Mouse (Mus musculus): Measurements from ENCODE around the gene Ephb4. TPM values are rescaled to one million over a fixed set of nuclear protein-coding genes. Genes with fewer than 3 reads are reported as not detected.

Ephb4 gene
- 5.8 and 9.2 TPM in 2 replicates for polyA plus RNA-seq (2015; fragmentation: Nextera tagmentation; extraction: Ambion mirVana)

- peak; percentile 95 for ATAC-seq
- 1% methylated on average over 25 of the region's 32 CpGs for WGBS
- peak within 1 kb of the TSS; percentile 78 for H3K27ac ChIP-seq (ENCODE audit: low read depth, low read length)
- H3K4me2 ChIP-seq (ENCODE audit: low read length): peak within 1 kb of the TSS; percentile 81
- H3K4me1 ChIP-seq (ENCODE audit: control insufficient read depth, insufficient read depth, low read depth, low read length): peaks cover 18% of the 10 kb centered on the region
- no peaks in the 10 kb centered on the region for H3K36me3 ChIP-seq (ENCODE audit: control insufficient read depth, insufficient read depth, low read length)
- H3K27me3 ChIP-seq (replicated peaks; ENCODE audit: control insufficient read depth, insufficient read depth, low read length): peaks cover 5% of the 10 kb centered on the region; the same call in 1 of the 2 replicates
- H3K4me3 ChIP-seq (ENCODE audit: low read length): peak within 1 kb of the TSS; percentile 59
- H3K9ac ChIP-seq (ENCODE audit: low read depth, low read length): peak within 1 kb of the TSS; percentile 69
- no peaks in the 10 kb centered on the region for H3K9me3 ChIP-seq (ENCODE audit: control insufficient read depth, low read length)
Observed at GRCm38 (mm10) chr5:137349384-137350204, at the start of gene Ephb4. Ephb4 (plus strand) TSS chr5:137350109.

GRCm38 (mm10) chr5:137301253-137301652 lies 48.7 kb upstream of the Ephb4 start:
- Histone ChIP-seq H3K9me3 (ENCODE audit: control insufficient read depth, low read length) (no peaks in the 10 kb centered on the region), H3K4me1 (ENCODE audit: control insufficient read depth, insufficient read depth, low read depth, low read length) (peaks cover 25% of the 10 kb centered on the region), H3K27me3 (replicated peaks; ENCODE audit: control insufficient read depth, insufficient read depth, low read length) (no peaks in the 10 kb centered on the region), H3K4me3 (ENCODE audit: low read length) (no peak overlapping the region), H3K9ac (ENCODE audit: low read depth, low read length) (no peak overlapping the region), H3K4me2 (ENCODE audit: low read length) (no peak overlapping the region), H3K27ac (ENCODE audit: low read depth, low read length) (no peak overlapping the region), H3K36me3 (ENCODE audit: control insufficient read depth, insufficient read depth, low read length) (peaks cover 61% of the 10 kb centered on the region)
- 0 out of 2 replicates have a peak, but pooled peaks have one; percentile 57 for ATAC-seq
- 62% methylated on average over 16 of the region's 21 CpGs for WGBS

- H3K36me3 ChIP-seq (ENCODE audit: control insufficient read depth, insufficient read depth, low read length): peaks cover 37% of the 10 kb centered on the region
- H3K4me1 ChIP-seq (ENCODE audit: control insufficient read depth, insufficient read depth, low read depth, low read length): peaks cover 33% of the 10 kb centered on the region
- no peak for ATAC-seq
- H3K4me2 ChIP-seq (ENCODE audit: low read length): no peak overlapping the region
- 87% methylated on average over 4 of the region's 4 CpGs for WGBS
- no peak overlapping the region for H3K27ac ChIP-seq (ENCODE audit: low read depth, low read length)
- no peaks in the 10 kb centered on the region for H3K9me3 ChIP-seq (ENCODE audit: control insufficient read depth, low read length)
- H3K9ac ChIP-seq (ENCODE audit: low read depth, low read length): no peak overlapping the region
- no peak overlapping the region for H3K4me3 ChIP-seq (ENCODE audit: low read length)
- no peaks in the 10 kb centered on the region for H3K27me3 ChIP-seq (replicated peaks; ENCODE audit: control insufficient read depth, insufficient read depth, low read length)
Observed at GRCm38 (mm10) chr5:137303609-137304008, 46.3 kb upstream of the Ephb4 start.

GRCm38 (mm10) chr5:137304165-137304564 lies 45.7 kb upstream of the Ephb4 start:
- Histone ChIP-seq H3K9me3 (ENCODE audit: control insufficient read depth, low read length) (no peaks in the 10 kb centered on the region), H3K4me2 (ENCODE audit: low read length) (no peak overlapping the region), H3K36me3 (ENCODE audit: control insufficient read depth, insufficient read depth, low read length) (peaks cover 34% of the 10 kb centered on the region), H3K27ac (ENCODE audit: low read depth, low read length) (no peak overlapping the region), H3K4me3 (ENCODE audit: low read length) (no peak overlapping the region), H3K4me1 (ENCODE audit: control insufficient read depth, insufficient read depth, low read depth, low read length) (peaks cover 33% of the 10 kb centered on the region), H3K27me3 (replicated peaks; ENCODE audit: control insufficient read depth, insufficient read depth, low read length) (no peaks in the 10 kb centered on the region), H3K9ac (ENCODE audit: low read depth, low read length) (no peak overlapping the region)
- no peak for ATAC-seq
- 93% methylated on average over 3 of the region's 3 CpGs for WGBS

- H3K9me3 ChIP-seq (ENCODE audit: control insufficient read depth, low read length): no peaks in the 10 kb centered on the region
- H3K27me3 ChIP-seq (replicated peaks; ENCODE audit: control insufficient read depth, insufficient read depth, low read length): no peaks in the 10 kb centered on the region
- H3K4me1 ChIP-seq (ENCODE audit: control insufficient read depth, insufficient read depth, low read depth, low read length): peaks cover 33% of the 10 kb centered on the region
- peak overlapping the region; percentile 10; the same call in 1 of the 2 replicates for H3K4me3 ChIP-seq (ENCODE audit: low read length)
- WGBS: 41% methylated on average over 4 of the region's 4 CpGs
- no peak for ATAC-seq
- H3K9ac ChIP-seq (ENCODE audit: low read depth, low read length): peak overlapping the region; percentile 18; the same call in 1 of the 2 replicates
- no peak overlapping the region for H3K27ac ChIP-seq (ENCODE audit: low read depth, low read length)
- peaks cover 28% of the 10 kb centered on the region for H3K36me3 ChIP-seq (ENCODE audit: control insufficient read depth, insufficient read depth, low read length)
- peak overlapping the region; percentile 81 for H3K4me2 ChIP-seq (ENCODE audit: low read length)
Observed at GRCm38 (mm10) chr5:137304816-137305215, 45.1 kb upstream of the Ephb4 start.

- H3K27ac ChIP-seq (ENCODE audit: low read depth, low read length): no peak overlapping the region
- ATAC-seq: no peak
- no peaks in the 10 kb centered on the region for H3K27me3 ChIP-seq (replicated peaks; ENCODE audit: control insufficient read depth, insufficient read depth, low read length)
- peaks cover 33% of the 10 kb centered on the region for H3K4me1 ChIP-seq (ENCODE audit: control insufficient read depth, insufficient read depth, low read depth, low read length)
- 56% methylated on average over 3 of the region's 3 CpGs for WGBS
- peak overlapping the region; percentile 81 for H3K4me2 ChIP-seq (ENCODE audit: low read length)
- H3K9ac ChIP-seq (ENCODE audit: low read depth, low read length): peak overlapping the region; percentile 19; the same call in 1 of the 2 replicates
- H3K9me3 ChIP-seq (ENCODE audit: control insufficient read depth, low read length): no peaks in the 10 kb centered on the region
- H3K36me3 ChIP-seq (ENCODE audit: control insufficient read depth, insufficient read depth, low read length): peaks cover 18% of the 10 kb centered on the region
- peak overlapping the region; percentile 69 for H3K4me3 ChIP-seq (ENCODE audit: low read length)
Observed at GRCm38 (mm10) chr5:137305822-137306221, 44.1 kb upstream of the Ephb4 start.

GRCm38 (mm10) chr5:137306439-137307005 lies 43.4 kb upstream of the Ephb4 start:
- 14% methylated on average over 12 of the region's 12 CpGs for WGBS
- Histone ChIP-seq H3K4me1 (ENCODE audit: control insufficient read depth, insufficient read depth, low read depth, low read length) (peaks cover 33% of the 10 kb centered on the region), H3K9me3 (ENCODE audit: control insufficient read depth, low read length) (no peaks in the 10 kb centered on the region), H3K4me3 (ENCODE audit: low read length) (peak overlapping the region; percentile 69), H3K9ac (ENCODE audit: low read depth, low read length) (peak overlapping the region; percentile 84), H3K27ac (ENCODE audit: low read depth, low read length) (peak overlapping the region; percentile 93), H3K4me2 (ENCODE audit: low read length) (peak overlapping the region; percentile 81), H3K27me3 (replicated peaks; ENCODE audit: control insufficient read depth, insufficient read depth, low read length) (no peaks in the 10 kb centered on the region), H3K36me3 (ENCODE audit: control insufficient read depth, insufficient read depth, low read length) (peaks cover 13% of the 10 kb centered on the region)
- ATAC-seq: no peak

- Histone ChIP-seq H3K4me3 (ENCODE audit: low read length) (peak within 1 kb of the TSS; percentile 69), H3K9me3 (ENCODE audit: control insufficient read depth, low read length) (no peaks in the 10 kb centered on the region), H3K9ac (ENCODE audit: low read depth, low read length) (peak within 1 kb of the TSS; percentile 84), H3K4me1 (ENCODE audit: control insufficient read depth, insufficient read depth, low read depth, low read length) (peaks cover 33% of the 10 kb centered on the region), H3K27me3 (replicated peaks; ENCODE audit: control insufficient read depth, insufficient read depth, low read length) (no peaks in the 10 kb centered on the region), H3K36me3 (ENCODE audit: control insufficient read depth, insufficient read depth, low read length) (peaks cover 6% of the 10 kb centered on the region), H3K4me2 (ENCODE audit: low read length) (peak within 1 kb of the TSS; percentile 81), H3K27ac (ENCODE audit: low read depth, low read length) (peak within 1 kb of the TSS; percentile 93)
- ATAC-seq: peak; percentile 94
- WGBS: 1% methylated on average over 43 of the region's 72 CpGs
Observed at GRCm38 (mm10) chr5:137307071-137307912, 42.6 kb upstream of the Ephb4 start, which contains the start of gene Srrt. Srrt (minus strand) TSS chr5:137307674.
